Mouse (Mus musculus): ENCODE results near the gene BC028528.

- TF ChIP-seq CTCF (IDR thresholded peaks at IDR 0.05; ENCODE audit: low read depth, low read length) (no peak), GATA1 (IDR thresholded peaks at IDR 0.05; ENCODE audit: borderline replicate concordance, low read length) (no peak), TAL1 (conservative IDR thresholded peaks at IDR 0.05; ENCODE audit: low read depth, low read length) (no peak), POLR2AphosphoS5 (IDR thresholded peaks at IDR 0.05; ENCODE audit: insufficient replicate concordance, low read depth, low read length) (no peak)
Measured at GRCm38 (mm10) chr3:95865050-95865449, 26.8 kb downstream of the BC028528 start.
